Mouse (Mus musculus) myocyte (in vitro differentiated cells): ENCODE data around the gene Txlnb. TPM values are rescaled to one million over a fixed set of nuclear protein-coding genes. Genes with fewer than 3 reads are reported as not detected.
A peak's percentile ranks its signal among the peaks of the same experiment; 100 is the strongest.

ENCODE experiments used
- H3K27me3 ChIP-seq: one replicate; pipeline ENCODE4 v1.6.1; 2011; ENCODE audit not compliant: control insufficient read depth, insufficient read depth, insufficient read length
- H3K36me3 ChIP-seq: one replicate; pipeline ENCODE4 v1.6.1; 2011; ENCODE audit not compliant: control insufficient read depth, insufficient read depth
- H3K4me2 ChIP-seq: one replicate; pipeline ENCODE4 v1.6.1; 2011; ENCODE audit warnings: low read depth, control low read depth
- H3K4me3 ChIP-seq: one replicate; pipeline ENCODE4 v1.5.1; 2011; ENCODE audit warnings: mild to moderate bottlenecking, control low read depth, moderate library complexity
- H3K79me2 ChIP-seq: one replicate; pipeline ENCODE4 v1.6.1; 2011; ENCODE audit not compliant: control insufficient read depth, insufficient read depth
- H3ac ChIP-seq: one replicate; pipeline ENCODE4 v1.6.1; 2011; ENCODE audit not compliant: control insufficient read depth, insufficient read length
- CEBPB ChIP-seq: IDR thresholded peaks from 2 replicates; pipeline ENCODE4 v1.6.1; 2011; ENCODE audit warnings: mild to moderate bottlenecking, moderate library complexity; ENCODE audit not compliant: poor library complexity, insufficient read depth, severe bottlenecking
- E2F4 ChIP-seq: IDR thresholded peaks from one replicate; pipeline ENCODE4 v1.6.1; 2011; ENCODE audit warnings: mild to moderate bottlenecking, control low read depth, moderate library complexity; ENCODE audit not compliant: insufficient read depth
- MAX ChIP-seq: IDR thresholded peaks from one replicate; pipeline ENCODE4 v1.6.1; 2011; ENCODE audit warnings: low read depth, mild to moderate bottlenecking, control low read depth
- MYOD1 ChIP-seq, 3 experiments: IDR thresholded peaks; one replicate each; pipeline ENCODE4 v1.6.1; 2011; ENCODE audit warnings: control low read depth in 2 of 3, low read depth in 2 of 3, mild to moderate bottlenecking in 2 of 3, moderate library complexity in 1 of 3; ENCODE audit not compliant: insufficient read length in 2 of 3, control insufficient read depth in 1 of 3
- MYOG ChIP-seq, 3 experiments: IDR thresholded peaks; one replicate each; pipeline ENCODE4 v1.6.1; 2011; ENCODE audit warnings: control low read depth in 2 of 3, low read depth in 2 of 3, mild to moderate bottlenecking in 2 of 3; ENCODE audit not compliant: insufficient read length in 2 of 3, control insufficient read depth in 1 of 3, insufficient read depth in 1 of 3
- POLR2A ChIP-seq: IDR thresholded peaks from one replicate; pipeline ENCODE4 v1.6.1; 2011; ENCODE audit warnings: low read depth, mild to moderate bottlenecking, control low read depth, moderate library complexity; ENCODE audit not compliant: insufficient read length
- POLR2AphosphoS2 ChIP-seq: IDR thresholded peaks from one replicate; pipeline ENCODE4 v1.6.1; 2011; ENCODE audit warnings: low read depth, control low read depth; ENCODE audit not compliant: insufficient read length
- REST ChIP-seq: IDR thresholded peaks from one replicate; pipeline ENCODE4 v1.6.1; 2011; ENCODE audit warnings: mild to moderate bottlenecking, control low read depth, moderate library complexity; ENCODE audit not compliant: insufficient read depth, insufficient read length
- SRF ChIP-seq: IDR thresholded peaks from one replicate; pipeline ENCODE4 v1.6.1; 2011; ENCODE audit warnings: low read depth; ENCODE audit not compliant: control insufficient read depth, insufficient read length
- TCF12 ChIP-seq: IDR thresholded peaks from one replicate; pipeline ENCODE4 v1.6.1; 2011; ENCODE audit warnings: mild to moderate bottlenecking, control low read depth; ENCODE audit not compliant: poor library complexity, insufficient read depth, severe bottlenecking
- TCF3 ChIP-seq: IDR thresholded peaks from one replicate; pipeline ENCODE4 v1.6.1; 2011; ENCODE audit warnings: low read depth, control low read depth; ENCODE audit not compliant: insufficient read length
- USF1 ChIP-seq: IDR thresholded peaks from one replicate; pipeline ENCODE4 v1.6.1; 2011; ENCODE audit warnings: low read depth, mild to moderate bottlenecking, control low read depth, moderate library complexity
- polyA plus RNA-seq: library from polyadenylated mRNA; unstranded; fragments of >200 nt; fragmentation: generic; extraction: Trizol; gene quantifications from one replicate; pipeline ENCODE4 v1.2.1, GENCODE M21; 2012; ENCODE audit warnings: missing spikeins

Gene Txlnb
- polyA plus RNA-seq, 1 experiment = 7.0 TPM

GRCm38 (mm10) chr10:17829205-17829604 is 33.2 kb downstream of the Txlnb start:
- Histone ChIP-seq H3K79me2 (no peaks in the 10 kb centered on the region), H3K4me2 (no peak overlapping the region), H3ac (no peak overlapping the region), H3K36me3 (peaks cover under 1% of the 10 kb centered on the region), H3K27me3 (no peaks in the 10 kb centered on the region), H3K4me3 (no peak overlapping the region)
- TF ChIP-seq MYOD1 (IDR thresholded peaks at IDR 0.05; ENCODE audit: control insufficient read depth in 1 of 3, insufficient read length in 2 of 3, low read depth in 2 of 3) (no peak), SRF (no peak), TCF12 (no peak), MAX (no peak), POLR2A (no peak), E2F4 (no peak), TCF3 (no peak), POLR2AphosphoS2 (no peak), CEBPB (no peak), USF1 (no peak), REST (no peak)

GRCm38 (mm10) chr10:17831041-17831440 is 35.0 kb downstream of the Txlnb start:
- Histone ChIP-seq H3K27me3 (no peaks in the 10 kb centered on the region), H3K4me3 (no peak overlapping the region), H3K36me3 (no peaks in the 10 kb centered on the region), H3K79me2 (no peaks in the 10 kb centered on the region), H3K4me2 (no peak overlapping the region), H3ac (no peak overlapping the region)
- TF ChIP-seq MYOD1 (IDR thresholded peaks at IDR 0.05; ENCODE audit: control insufficient read depth in 1 of 3, insufficient read length in 2 of 3, low read depth in 2 of 3) (no peak), CEBPB (no peak), MYOG (IDR thresholded peaks at IDR 0.05; ENCODE audit: control insufficient read depth in 1 of 3, insufficient read depth in 1 of 3, insufficient read length in 2 of 3, low read depth in 2 of 3) (no peak), POLR2AphosphoS2 (no peak), MAX (no peak), USF1 (no peak), REST (no peak), TCF12 (no peak), TCF3 (no peak), SRF (no peak)

- Histone ChIP-seq H3ac (no peak overlapping the region), H3K79me2 (no peaks in the 10 kb centered on the region), H3K36me3 (no peaks in the 10 kb centered on the region), H3K4me2 (peak overlapping the region; percentile 1), H3K4me3 (no peak overlapping the region), H3K27me3 (no peaks in the 10 kb centered on the region)
- TF ChIP-seq TCF12 = no peak
- TF ChIP-seq REST = no peak
- no peak for TF ChIP-seq POLR2AphosphoS2
Observed at GRCm38 (mm10) chr10:17835031-17835430, 39.0 kb downstream of the Txlnb start.

- no peaks in the 10 kb centered on the region for H3K79me2 ChIP-seq
- no peak overlapping the region for H3ac ChIP-seq
- TF ChIP-seq TCF12 (no peak), MYOG (IDR thresholded peaks at IDR 0.05; ENCODE audit: control insufficient read depth in 1 of 3, insufficient read depth in 1 of 3, insufficient read length in 2 of 3, low read depth in 2 of 3) (no peak), SRF (no peak), TCF3 (no peak), E2F4 (no peak), MYOD1 (IDR thresholded peaks at IDR 0.05; ENCODE audit: control insufficient read depth in 1 of 3, insufficient read length in 2 of 3, low read depth in 2 of 3) (no peak), POLR2AphosphoS2 (no peak), REST (no peak), USF1 (no peak), CEBPB (no peak), MAX (no peak), POLR2A (no peak)
- H3K36me3 ChIP-seq = no peaks in the 10 kb centered on the region
- no peaks in the 10 kb centered on the region for H3K27me3 ChIP-seq
- no peak overlapping the region for H3K4me3 ChIP-seq
- H3K4me2 ChIP-seq = no peak overlapping the region
Observed at GRCm38 (mm10) chr10:17836275-17836674, 40.2 kb downstream of the Txlnb start.

- H3K4me3 ChIP-seq = no peak overlapping the region
- H3K4me2 ChIP-seq = no peak overlapping the region
- H3ac ChIP-seq = no peak overlapping the region
- no peaks in the 10 kb centered on the region for H3K27me3 ChIP-seq
- no peak for TF ChIP-seq USF1
- H3K36me3 ChIP-seq = peaks cover 3% of the 10 kb centered on the region
- H3K79me2 ChIP-seq = no peaks in the 10 kb centered on the region
Observed at GRCm38 (mm10) chr10:17842030-17842429, 46.0 kb downstream of the Txlnb start.
